Mouse (Mus musculus) Patski (cell line): ENCODE data around the gene Gbp4. TPM values are rescaled to one million over a fixed set of nuclear protein-coding genes. Genes with fewer than 3 reads are reported as not detected.
"Not testable (repeated sequence)": the region's sequence is repeated elsewhere in the genome, so short reads cannot be mapped to it uniquely, and the experiment has no call there.

ENCODE experiments used
- ATAC-seq: fragments of 100-300 bp; one replicate; pipeline ENCODE4 v1.8.0; 2021
- CTCF ChIA-PET: fragments of 350-600 bp; sonication (Branson Sonifier 250); formaldehyde crosslinking; loops from one replicate; lab custom pipeline; 2022; ENCODE audit warnings: inconsistent platforms; lab: Charles Lee
- POLR2A ChIA-PET: fragments of 350-600 bp; sonication (Branson Sonifier 250); formaldehyde crosslinking; loops from one replicate; lab custom pipeline; 2022; ENCODE audit warnings: antibody characterized with exemption, inconsistent platforms; lab: Charles Lee
- DNase-seq: peaks from one replicate; pipeline ENCODE4 v3.0.0-alpha.2; 2011; ENCODE audit warnings: low read depth, low spot score
- H3K27me3 ChIP-seq: fragments of 371-371 bp; one replicate; pipeline ENCODE4 v1.5.1; 2021
- CTCF ChIP-seq: fragments of 100-300 bp; IDR thresholded peaks from one replicate; pipeline ENCODE4 v1.5.1; 2021
- in situ Hi-C: fragments of 300-500 bp; cut with MboI; formaldehyde crosslinking; loops from 3 replicates; pipeline ENCODE4 v1.11.1; 2018; ENCODE audit warnings: low pct_unique_long_range_greater_than_20kb, mixed read lengths
- polyA plus RNA-seq: library from polyadenylated mRNA; unstranded; gene quantifications from one replicate; pipeline ENCODE4 v1.2.3, GENCODE M21; 2021

The Gbp4 gene
- polyA plus RNA-seq, 1 experiment from 2014 or later: 0.64 TPM

DNA sequence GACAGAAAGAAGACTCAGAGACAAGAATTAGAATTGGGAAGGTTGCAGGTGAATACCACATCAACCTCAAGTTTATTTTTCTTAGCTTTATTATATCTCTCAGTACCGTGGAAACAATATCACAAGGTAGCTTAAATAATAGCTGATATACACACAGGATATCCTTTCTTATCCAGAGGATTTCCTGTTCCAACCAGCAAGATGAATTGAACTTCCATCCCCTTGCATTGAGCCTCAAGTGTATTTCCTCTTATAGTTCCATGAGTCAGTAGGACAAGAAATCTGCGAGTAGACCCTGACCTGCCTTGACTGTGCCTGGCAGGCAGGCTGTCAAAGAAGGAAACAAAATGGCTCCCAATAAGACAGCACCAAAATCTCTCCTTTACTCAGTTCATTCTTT lies 23.6 kb downstream of the Gbp4 start:
- ChIA-PET POLR2A (no interaction called here), CTCF (no interaction called here)
- DNase-seq (no peak), ATAC-seq (no peak)
- no peaks in the 10 kb centered on the region for H3K27me3 ChIP-seq
- in situ Hi-C loops: no loop called here
- TF ChIP-seq CTCF: no peak

GRCm38 (mm10) chr5:105114696-105115095 lies 24.7 kb downstream of the Gbp4 start:
- no peaks in the 10 kb centered on the region for H3K27me3 ChIP-seq
- no peak for DNase-seq
- in situ Hi-C loops: no loop called here
- TF ChIP-seq CTCF: no peak
- CTCF ChIA-PET: no interaction called here
- ATAC-seq: no peak
- POLR2A ChIA-PET: no interaction called here

GRCm38 (mm10) chr5:105113656-105114055 lies 25.7 kb downstream of the Gbp4 start:
- TF ChIP-seq CTCF: no peak
- no peak for ATAC-seq
- DNase-seq: no peak
- no peaks in the 10 kb centered on the region for H3K27me3 ChIP-seq
- in situ Hi-C loops: no loop called here
- POLR2A ChIA-PET: no interaction called here
- CTCF ChIA-PET: no interaction called here

GRCm38 (mm10) chr5:105110271-105110852 lies 29.0 kb downstream of the Gbp4 start:
- DNase-seq, ATAC-seq, in situ Hi-C loops, CTCF ChIA-PET, H3K27me3 ChIP-seq: not testable (repeated sequence)
- POLR2A ChIA-PET: interaction anchor here (0.6 kb wide), 1 partner anchor 577 kb away, joined by 3 read pairs; no protein-coding TSS in a partner anchor

DNA sequence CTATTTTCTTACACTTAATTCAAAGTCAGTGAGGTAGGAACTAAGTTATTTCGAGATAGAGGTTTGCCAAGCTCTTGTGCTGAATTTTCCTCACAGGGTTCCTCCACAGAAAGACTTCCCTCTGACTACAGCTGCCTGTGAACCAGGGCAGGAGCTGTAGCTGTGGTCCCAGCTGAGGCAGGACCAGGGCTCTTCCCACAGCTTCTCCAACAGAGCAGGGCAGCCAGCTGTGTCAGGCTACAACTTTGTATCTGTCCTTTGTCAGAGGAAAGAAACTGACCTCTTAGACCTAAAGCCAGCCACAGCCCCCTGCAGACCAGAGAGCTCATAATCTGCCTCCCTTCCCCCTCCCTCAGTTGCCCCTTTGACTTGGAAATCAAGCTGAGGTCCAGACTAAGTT lies 29.6 kb downstream of the Gbp4 start:
- in situ Hi-C loops, H3K27me3 ChIP-seq, DNase-seq, CTCF ChIA-PET, ATAC-seq: not testable (repeated sequence)
- POLR2A ChIA-PET: interaction anchor here (0.6 kb wide), 1 partner anchor 577 kb away, joined by 3 read pairs; no protein-coding TSS in a partner anchor

GRCm38 (mm10) chr5:105105689-105106088 lies 33.7 kb downstream of the Gbp4 start:
- CTCF ChIA-PET, DNase-seq, POLR2A ChIA-PET, H3K27me3 ChIP-seq, ATAC-seq, in situ Hi-C loops: not testable (repeated sequence)

DNA sequence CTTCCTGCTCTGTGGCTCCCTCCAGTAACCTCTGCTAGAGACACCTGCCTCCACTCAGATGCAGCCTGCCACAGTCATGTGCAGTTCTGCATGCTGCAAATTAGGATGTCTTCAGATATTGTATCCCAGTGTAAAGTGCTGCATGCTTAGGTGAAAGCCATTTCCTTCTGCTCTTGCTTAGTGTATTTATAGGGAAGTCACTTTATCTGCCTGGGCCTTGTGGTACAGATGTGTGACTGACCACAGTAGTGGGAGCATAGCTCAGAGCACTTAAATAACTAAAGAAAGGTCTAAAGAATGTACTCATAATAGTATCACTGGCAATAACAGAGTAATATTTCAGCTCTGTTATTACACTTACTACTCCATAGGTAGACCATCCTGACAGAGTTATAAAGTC lies 57.5 kb downstream of the Gbp4 start:
- in situ Hi-C loops: loop anchor here (5.0 kb wide), 1 partner anchor 75 kb away; no protein-coding TSS in a partner anchor
- ATAC-seq (no peak), DNase-seq (no peak)
- TF ChIP-seq CTCF: no peak
- ChIA-PET POLR2A (no interaction called here), CTCF (interaction anchor here (1.5 kb wide), 1 partner anchor 15 kb away, joined by 3 read pairs; no protein-coding TSS in a partner anchor)
- no peaks in the 10 kb centered on the region for H3K27me3 ChIP-seq

DNA sequence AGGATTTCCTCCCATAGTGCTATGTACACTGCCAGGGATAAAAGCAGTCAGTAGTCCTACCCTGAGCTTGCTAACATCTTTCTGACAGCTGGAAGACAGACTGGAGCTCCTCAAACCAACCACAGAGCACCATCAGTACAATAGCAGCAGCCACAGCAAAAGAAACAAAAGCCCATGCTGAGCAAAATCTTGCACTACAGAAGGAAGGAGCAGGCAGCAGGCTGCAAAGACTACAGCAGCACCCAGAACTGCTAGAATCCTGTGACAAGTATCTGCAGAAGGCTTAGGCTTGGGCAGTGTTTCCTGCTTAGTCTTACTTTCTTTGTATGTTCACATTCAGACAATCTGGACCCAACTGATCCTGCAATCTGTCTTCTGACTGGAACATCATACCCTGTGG lies 71.0 kb downstream of the Gbp4 start:
- H3K27me3 ChIP-seq, DNase-seq, in situ Hi-C loops, CTCF ChIA-PET, ATAC-seq, POLR2A ChIA-PET: not testable (repeated sequence)

Other genes starting within 250 kb of the Gbp4 start
- gene Abcg3, start 156.9 kb downstream of the Gbp4 start, polyA plus RNA-seq: not detected
- gene Gbp9, start within 50 bp of the Gbp4 start, polyA plus RNA-seq: 2.6 TPM
- 0.49 TPM for gene Gbp8, start within 50 bp of the Gbp4 start, polyA plus RNA-seq
- gene Gbp10, start 99.9 kb upstream of the Gbp4 start, polyA plus RNA-seq: 0.14 TPM
- 0.40 TPM for gene Gm43302, start 154.1 kb upstream of the Gbp4 start, polyA plus RNA-seq
- gene Gbp6, start 154.1 kb upstream of the Gbp4 start, polyA plus RNA-seq: 0.60 TPM